Mouse (Mus musculus) kidney, embryonic 16.5 days (tissue): Measurements from ENCODE around the gene Gabrd. TPM values are rescaled to one million over a fixed set of nuclear protein-coding genes. Genes with fewer than 3 reads are reported as not detected.

Experiments used
- ATAC-seq: fragments of 200-750 bp; cut with Nextera tagmentation; 2 replicates; pipeline ENCODE4 v1.8.0; 2017; ENCODE audit warnings: moderate TSS enrichment; ENCODE audit not compliant: low FRiP score, low TSS enrichment
- H3K27ac ChIP-seq: fragments of 300-500 bp; sonication (generic); 2 replicates; pipeline ENCODE4 v1.5.1; 2014; ENCODE audit warnings: low read length
- H3K27me3 ChIP-seq: fragments of 300-500 bp; sonication (generic); 2 replicates; pipeline ENCODE4 v1.6.1; 2014; ENCODE audit warnings: low read length, control low read depth, mixed read lengths; ENCODE audit not compliant: insufficient read depth
- H3K36me3 ChIP-seq: fragments of 300-500 bp; sonication (generic); 2 replicates; pipeline ENCODE4 v1.6.1; 2014; ENCODE audit warnings: low read length, control low read depth, mixed read lengths; ENCODE audit not compliant: insufficient read depth
- H3K4me1 ChIP-seq: fragments of 300-500 bp; sonication (generic); 2 replicates; pipeline ENCODE4 v1.6.1; 2014; ENCODE audit warnings: low read length, control low read depth, mixed read lengths; ENCODE audit not compliant: insufficient read depth
- H3K4me2 ChIP-seq: fragments of 300-500 bp; sonication (generic); replicated peaks from 2 replicates; pipeline ENCODE4 v1.6.1; 2014; ENCODE audit warnings: low read depth, low read length
- H3K4me3 ChIP-seq: fragments of 300-500 bp; sonication (generic); 2 replicates; pipeline ENCODE4 v1.5.1; 2014; ENCODE audit warnings: mild to moderate bottlenecking, low read length
- H3K9ac ChIP-seq: fragments of 300-500 bp; sonication (generic); replicated peaks from 2 replicates; pipeline ENCODE4 v1.6.1; 2014; ENCODE audit warnings: low read length
- H3K9me3 ChIP-seq: fragments of 300-500 bp; sonication (generic); 2 replicates; pipeline ENCODE4 v1.6.1; 2016; ENCODE audit warnings: low read length, control low read depth
- WGBS: fragments of 180-500 bp; shearing (Covaris S2); extraction: QIAGEN DNeasy Blood & Tissue Kit; methylation state at CpG from one replicate; pipeline ENCODE4 v1.1.7; 2014; 5-methylcytosine and 5-hydroxymethylcytosine counted together
- polyA plus RNA-seq: library from polyadenylated mRNA; unstranded; fragments of >200 nt; fragmentation: Nextera tagmentation; extraction: Ambion mirVana; gene quantifications from 2 replicates; pipeline ENCODE4 v1.2.1, GENCODE M21; 2015

Gabrd gene
- polyA plus RNA-seq, 1 experiment from 2014 or later: 0.07 TPM

GRCm38 (mm10) chr4:155414656-155415235, 16.8 kb upstream of the Gabrd start:
- Histone ChIP-seq H3K4me2 (no peak overlapping the region), H3K9me3 (no peaks in the 10 kb centered on the region), H3K27ac (no peak overlapping the region), H3K4me3 (no peak overlapping the region), H3K4me1 (no peaks in the 10 kb centered on the region), H3K27me3 (no peaks in the 10 kb centered on the region), H3K9ac (no peak overlapping the region), H3K36me3 (no peaks in the 10 kb centered on the region)
- WGBS: 59% methylated on average over 9 of the region's 9 CpGs
- ATAC-seq: no peak

GRCm38 (mm10) chr4:155413641-155414335, 15.9 kb upstream of the Gabrd start:
- Histone ChIP-seq H3K4me2 (no peak overlapping the region), H3K36me3 (no peaks in the 10 kb centered on the region), H3K27me3 (no peaks in the 10 kb centered on the region), H3K9ac (no peak overlapping the region), H3K4me1 (peaks cover 6% of the 10 kb centered on the region; the same call in 1 of the 2 replicates), H3K9me3 (no peaks in the 10 kb centered on the region), H3K4me3 (no peak overlapping the region), H3K27ac (no peak overlapping the region)
- whole genome bisulfite sequencing: 90% methylated on average over 11 of the region's 11 CpGs
- ATAC-seq: no peak

- WGBS: 90% methylated on average over 6 of the region's 6 CpGs
- no peak overlapping the region for H3K27ac ChIP-seq
- H3K4me1 ChIP-seq: peaks cover 6% of the 10 kb centered on the region; the same call in 1 of the 2 replicates
- H3K36me3 ChIP-seq: no peaks in the 10 kb centered on the region
- no peaks in the 10 kb centered on the region for H3K9me3 ChIP-seq
- H3K27me3 ChIP-seq: no peaks in the 10 kb centered on the region
- H3K4me2 ChIP-seq: no peak overlapping the region
- no peak for ATAC-seq
- no peak overlapping the region for H3K4me3 ChIP-seq
- no peak overlapping the region for H3K9ac ChIP-seq
Observed at GRCm38 (mm10) chr4:155412124-155412523, 14.2 kb upstream of the Gabrd start.

GRCm38 (mm10) chr4:155409058-155409776, 11.3 kb upstream of the Gabrd start, which contains the start of gene Cfap74:
TSS of gene Cfap74 (plus strand) at chr4:155409190.
- H3K4me3 ChIP-seq: peak within 1 kb of the TSS; percentile 54
- H3K27ac ChIP-seq: no peak within 1 kb of the TSS
- peak within 1 kb of the TSS; percentile 74 for H3K4me2 ChIP-seq
- H3K4me1 ChIP-seq: peaks cover 6% of the 10 kb centered on the region; the same call in 1 of the 2 replicates
- H3K36me3 ChIP-seq: no peaks in the 10 kb centered on the region
- H3K9me3 ChIP-seq: peaks cover 2% of the 10 kb centered on the region; the same call in 1 of the 2 replicates
- H3K9ac ChIP-seq: peak within 1 kb of the TSS; percentile 49
- ATAC-seq: peak; percentile 97
- under 1% methylated on average over 35 of the region's 35 CpGs for WGBS
- H3K27me3 ChIP-seq: no peaks in the 10 kb centered on the region

- Histone ChIP-seq H3K4me1 (peaks cover 6% of the 10 kb centered on the region; the same call in 1 of the 2 replicates), H3K9ac (0 out of 2 replicates have a peak overlapping the region, but pooled peaks have one; percentile 49), H3K4me2 (peak overlapping the region; percentile 74), H3K9me3 (peaks cover 3% of the 10 kb centered on the region; the same call in 1 of the 2 replicates), H3K4me3 (peak overlapping the region; percentile 54), H3K27ac (no peak overlapping the region), H3K36me3 (no peaks in the 10 kb centered on the region), H3K27me3 (no peaks in the 10 kb centered on the region)
- whole genome bisulfite sequencing: 3% methylated on average over 8 of the region's 8 CpGs
- ATAC-seq: peak; percentile 39; the same call in 1 of the 2 replicates
Observed at GRCm38 (mm10) chr4:155408695-155409057, 10.8 kb upstream of the Gabrd start.

GRCm38 (mm10) chr4:155402489-155402888, 4.6 kb upstream of the Gabrd start:
- 67% methylated on average over 1 of the region's 1 CpGs for WGBS
- ATAC-seq: no peak
- peaks cover 3% of the 10 kb centered on the region; the same call in 1 of the 2 replicates for H3K9me3 ChIP-seq
- H3K27ac ChIP-seq: no peak overlapping the region
- peaks cover 22% of the 10 kb centered on the region for H3K27me3 ChIP-seq
- no peak overlapping the region for H3K9ac ChIP-seq
- peaks cover 6% of the 10 kb centered on the region; the same call in 1 of the 2 replicates for H3K4me1 ChIP-seq
- no peaks in the 10 kb centered on the region for H3K36me3 ChIP-seq
- no peak overlapping the region for H3K4me2 ChIP-seq
- no peak overlapping the region for H3K4me3 ChIP-seq

GRCm38 (mm10) chr4:155401121-155401520, 3.2 kb upstream of the Gabrd start:
- no peak overlapping the region for H3K27ac ChIP-seq
- H3K4me1 ChIP-seq: peaks cover 6% of the 10 kb centered on the region; the same call in 1 of the 2 replicates
- peaks cover 32% of the 10 kb centered on the region for H3K27me3 ChIP-seq
- H3K36me3 ChIP-seq: no peaks in the 10 kb centered on the region
- WGBS: 75% methylated on average over 7 of the region's 7 CpGs
- no peak for ATAC-seq
- no peak overlapping the region for H3K4me3 ChIP-seq
- no peak overlapping the region for H3K4me2 ChIP-seq
- no peak overlapping the region for H3K9ac ChIP-seq
- peaks cover 3% of the 10 kb centered on the region; the same call in 1 of the 2 replicates for H3K9me3 ChIP-seq

GRCm38 (mm10) chr4:155398222-155398540, 269 bp upstream of the Gabrd start:
- H3K4me2 ChIP-seq: peak overlapping the region; percentile 74
- peaks cover 32% of the 10 kb centered on the region for H3K27me3 ChIP-seq
- ATAC-seq: no peak
- WGBS: 1% methylated on average over 9 of the region's 9 CpGs
- peak overlapping the region; percentile 43 for H3K4me3 ChIP-seq
- peaks cover 6% of the 10 kb centered on the region; the same call in 1 of the 2 replicates for H3K4me1 ChIP-seq
- H3K27ac ChIP-seq: no peak overlapping the region
- H3K9ac ChIP-seq: no peak overlapping the region
- no peaks in the 10 kb centered on the region for H3K9me3 ChIP-seq
- no peaks in the 10 kb centered on the region for H3K36me3 ChIP-seq

GRCm38 (mm10) chr4:155396751-155397150, 1.2 kb downstream of the Gabrd start:
- no peak overlapping the region for H3K27ac ChIP-seq
- H3K4me1 ChIP-seq: peaks cover 6% of the 10 kb centered on the region; the same call in 1 of the 2 replicates
- no peak overlapping the region for H3K9ac ChIP-seq
- 85% methylated on average over 4 of the region's 4 CpGs for WGBS
- H3K4me3 ChIP-seq: no peak overlapping the region
- no peak for ATAC-seq
- no peaks in the 10 kb centered on the region for H3K36me3 ChIP-seq
- no peaks in the 10 kb centered on the region for H3K9me3 ChIP-seq
- H3K27me3 ChIP-seq: peaks cover 32% of the 10 kb centered on the region
- no peak overlapping the region for H3K4me2 ChIP-seq
